Mouse (Mus musculus): ENCODE measurements around the gene Glis3.

Gene Glis3

GRCm38 (mm10) chr19:28333007-28333766, 346.7 kb downstream of the Glis3 start:
- DNase-seq (ENCODE audit: low spot score in 2 of 2), result no peak

DNA sequence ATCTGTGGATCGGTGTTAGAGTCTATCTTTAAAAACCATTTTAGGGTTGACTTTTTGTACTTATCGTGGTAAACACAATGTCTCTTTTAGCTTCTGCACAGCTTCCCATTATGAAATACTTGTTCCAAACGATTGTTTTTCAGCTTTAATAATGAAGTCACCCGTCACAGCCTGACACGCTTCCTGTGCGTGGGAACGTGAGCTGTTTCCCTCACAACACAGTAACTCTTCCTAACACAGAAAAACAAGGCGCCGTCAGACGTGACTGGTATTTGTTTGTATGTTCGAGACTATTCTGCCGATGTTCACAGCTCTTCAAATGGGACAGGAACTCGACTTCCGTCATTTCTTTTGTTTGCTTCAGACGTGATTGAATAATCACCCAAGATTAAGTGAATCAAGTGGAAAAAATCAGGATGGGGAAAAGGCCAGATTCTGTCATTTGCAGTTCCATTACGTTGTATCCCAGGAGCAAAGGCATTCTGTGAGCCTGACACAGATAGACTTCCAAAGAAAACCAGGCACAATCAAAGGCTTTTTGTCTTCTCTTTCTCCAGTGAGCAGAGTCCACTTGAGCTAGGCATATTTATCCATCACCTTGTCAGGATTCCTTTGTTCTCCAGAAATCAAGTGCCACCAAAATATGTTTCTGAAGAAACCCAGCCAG, 351.3 kb downstream of the Glis3 start:
- DNase-seq (ENCODE audit: low spot score in 2 of 2), result no peak

GRCm38 (mm10) chr19:28327536-28327935, 352.3 kb downstream of the Glis3 start:
- DNase-seq (ENCODE audit: low spot score in 2 of 2), result no peak

- no peak for DNase-seq (ENCODE audit: low spot score in 2 of 2)
These were observed 373.8 kb downstream of the Glis3 start for GRCm38 (mm10) chr19:28306036-28306435.

GRCm38 (mm10) chr19:28305510-28305909, 374.4 kb downstream of the Glis3 start:
- no peak for DNase-seq (ENCODE audit: low spot score in 2 of 2)

GRCm38 (mm10) chr19:28302831-28303242, 377.0 kb downstream of the Glis3 start:
- no peak for DNase-seq (ENCODE audit: low spot score in 2 of 2)

DNA sequence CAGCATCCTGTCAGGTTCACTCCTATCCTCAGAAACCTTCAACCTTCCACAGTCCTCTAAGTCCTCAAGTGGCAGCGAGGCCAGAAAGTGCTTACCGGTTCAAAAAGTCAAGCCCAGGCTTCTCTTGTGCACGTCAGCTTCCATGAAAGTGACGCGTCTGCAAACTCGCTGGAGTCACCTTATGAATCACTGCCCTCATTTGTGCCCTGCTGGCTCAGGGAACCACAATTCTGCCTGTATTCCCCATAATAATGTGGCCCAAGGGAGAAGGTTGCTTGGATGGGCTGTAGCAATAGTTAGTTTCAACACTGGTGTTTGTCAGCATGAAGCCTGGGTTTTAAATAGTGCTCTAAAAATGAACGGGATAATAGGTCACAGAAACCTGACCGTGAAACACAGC, 379.7 kb downstream of the Glis3 start:
- DNase-seq (ENCODE audit: low spot score in 2 of 2), result no peak

- peak in 1 of 2 experiments; percentile 2 for DNase-seq (ENCODE audit: low spot score in 2 of 2)
These were observed 380.6 kb downstream of the Glis3 start for GRCm38 (mm10) chr19:28299211-28299775.

DNA sequence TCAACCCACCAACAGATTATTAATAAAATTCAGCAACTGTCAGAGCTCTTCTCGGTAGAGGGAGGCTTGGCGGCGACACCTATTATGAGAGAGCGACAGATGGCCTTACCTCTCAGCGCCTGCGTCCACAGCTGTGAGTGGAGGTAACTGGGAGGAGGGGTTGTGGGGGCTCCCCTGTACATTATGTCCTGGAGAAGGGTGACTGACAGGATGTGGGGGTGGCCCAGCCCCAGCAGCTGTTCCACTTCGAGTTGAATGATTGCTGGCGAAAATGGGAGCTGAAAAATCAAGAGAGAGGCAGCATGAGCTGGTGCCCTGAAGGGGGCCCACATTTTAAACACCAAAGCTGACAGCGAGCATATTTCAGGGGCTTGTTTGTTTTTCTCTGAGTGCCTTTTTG, 381.2 kb downstream of the Glis3 start:
- no peak for DNase-seq (ENCODE audit: low spot score in 2 of 2)

DNA sequence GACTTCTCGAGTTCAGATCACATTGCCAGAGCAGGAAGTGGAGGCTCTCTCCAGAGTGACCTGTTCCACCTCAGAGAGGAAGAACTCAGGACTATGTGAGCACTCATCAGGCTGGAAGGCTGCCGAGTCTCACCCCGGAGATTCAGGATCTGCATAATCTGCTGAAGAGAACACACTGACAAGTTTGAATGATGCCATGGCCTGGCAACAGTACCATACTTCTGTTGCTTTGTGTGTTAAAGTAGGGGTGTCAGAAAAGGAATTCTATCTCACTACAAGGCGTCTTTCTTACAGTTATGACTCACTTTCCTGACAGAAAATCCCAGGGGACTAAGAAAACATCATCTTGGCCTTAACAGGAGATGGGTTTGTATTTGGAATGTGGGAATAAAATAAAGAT, 388.3 kb downstream of the Glis3 start:
- DNase-seq (ENCODE audit: low spot score in 2 of 2), result no peak

DNA sequence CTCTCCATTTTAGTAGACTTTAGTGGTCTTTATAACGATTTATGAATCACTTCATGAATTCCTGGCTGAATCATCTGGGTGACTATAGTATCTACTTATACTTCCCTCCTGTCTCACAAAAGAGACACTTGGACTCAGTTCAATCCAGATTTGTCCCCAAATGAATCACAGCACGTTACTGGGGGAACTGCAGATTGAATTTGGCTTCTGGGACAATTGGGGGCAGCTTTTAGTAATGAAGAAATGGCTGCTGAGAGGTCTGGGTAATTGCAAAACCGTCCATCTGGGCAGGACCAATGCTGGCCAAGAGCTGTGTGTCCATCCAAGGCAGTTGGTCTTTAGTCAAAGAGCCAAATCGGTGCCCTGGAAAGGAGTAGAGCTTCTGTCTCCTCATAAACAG, 390.4 kb downstream of the Glis3 start:
- no peak for DNase-seq (ENCODE audit: low spot score in 2 of 2)

DNA sequence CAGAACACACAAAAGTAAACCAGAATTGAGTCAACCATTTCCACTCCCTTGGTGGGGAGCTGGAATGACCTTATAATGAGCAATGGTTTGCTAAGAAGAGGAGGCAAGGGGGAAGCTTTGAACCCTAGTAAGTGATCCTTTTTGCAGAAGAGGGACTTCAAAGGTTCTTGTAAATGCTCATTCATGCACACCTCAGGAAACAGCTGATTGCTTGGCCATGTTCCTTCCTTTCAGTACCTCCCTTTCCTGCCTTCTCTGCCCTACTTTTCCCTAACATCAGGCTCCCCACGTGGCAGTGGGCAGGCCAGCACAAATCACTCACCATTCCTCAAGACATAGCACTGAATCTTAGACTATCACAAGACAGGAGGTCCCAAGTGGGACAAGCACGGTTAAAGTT, 392.4 kb downstream of the Glis3 start:
- DNase-seq (ENCODE audit: low spot score in 2 of 2), result no peak

- no peak for DNase-seq (ENCODE audit: low spot score in 2 of 2)
These were observed 395.7 kb downstream of the Glis3 start for GRCm38 (mm10) chr19:28284098-28284569.

DNA sequence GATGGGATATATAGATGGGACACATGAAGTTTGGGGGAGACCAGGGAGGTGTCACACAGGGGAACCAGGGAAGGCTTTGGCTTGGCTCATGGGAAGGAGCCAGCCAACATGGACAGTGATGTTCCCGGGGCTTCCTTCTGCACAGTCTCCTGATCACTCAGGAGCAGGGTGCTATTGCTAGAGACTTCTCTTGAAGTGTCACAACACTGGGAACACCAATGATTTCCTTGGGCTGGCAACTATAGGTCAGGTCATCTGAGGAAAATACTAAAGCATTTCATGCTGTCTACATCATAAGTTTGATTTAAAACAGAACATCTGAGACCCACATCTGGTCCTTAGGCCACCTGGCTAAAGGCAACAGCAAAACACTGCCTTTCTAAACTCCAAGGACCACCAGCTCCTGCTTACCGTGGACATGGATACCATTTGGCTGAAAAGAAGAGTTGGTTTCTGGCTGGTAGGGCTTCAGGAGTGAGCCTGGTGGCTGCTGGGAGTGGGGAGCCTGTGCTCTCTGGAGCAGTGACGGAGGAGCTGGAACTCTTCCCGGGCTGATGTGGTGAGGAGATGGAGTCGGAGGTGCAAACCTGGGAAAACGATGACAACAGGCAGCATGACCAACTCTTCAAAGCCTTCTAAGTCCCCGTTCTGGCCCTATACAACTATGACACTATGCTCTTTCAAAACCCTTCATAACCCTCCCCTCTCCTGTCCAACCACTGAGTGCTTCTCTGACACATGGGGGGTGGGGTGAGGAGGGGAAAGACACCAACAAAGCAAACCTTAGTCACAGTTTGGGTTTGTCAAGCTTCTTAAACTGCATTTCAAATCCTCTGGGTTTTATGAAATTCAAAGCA, 396.4 kb downstream of the Glis3 start:
- no peak for DNase-seq (ENCODE audit: low spot score in 2 of 2)

GRCm38 (mm10) chr19:28281405-28281804, 398.5 kb downstream of the Glis3 start:
- DNase-seq (ENCODE audit: low spot score in 2 of 2), result no peak

DNA sequence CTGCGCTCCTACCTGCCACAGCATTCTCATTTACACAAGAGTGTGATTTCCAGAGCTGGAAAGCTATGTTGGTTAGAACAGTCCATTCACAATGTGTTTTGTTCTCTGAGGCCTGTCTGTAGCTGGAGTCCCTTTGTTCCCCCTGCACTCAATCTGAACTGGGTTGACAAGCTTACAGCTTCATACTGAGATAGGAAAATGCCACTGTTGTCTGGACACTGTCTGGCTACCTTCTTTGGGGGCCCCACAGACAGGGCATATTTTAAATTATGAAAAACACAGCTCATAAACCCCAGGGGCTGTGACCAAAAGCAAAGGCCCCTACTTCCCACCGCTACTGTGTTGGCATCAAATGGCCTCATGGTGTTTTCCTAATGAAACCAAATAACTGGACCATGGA, 402.8 kb downstream of the Glis3 start:
- no peak for DNase-seq (ENCODE audit: low spot score in 2 of 2)

DNA sequence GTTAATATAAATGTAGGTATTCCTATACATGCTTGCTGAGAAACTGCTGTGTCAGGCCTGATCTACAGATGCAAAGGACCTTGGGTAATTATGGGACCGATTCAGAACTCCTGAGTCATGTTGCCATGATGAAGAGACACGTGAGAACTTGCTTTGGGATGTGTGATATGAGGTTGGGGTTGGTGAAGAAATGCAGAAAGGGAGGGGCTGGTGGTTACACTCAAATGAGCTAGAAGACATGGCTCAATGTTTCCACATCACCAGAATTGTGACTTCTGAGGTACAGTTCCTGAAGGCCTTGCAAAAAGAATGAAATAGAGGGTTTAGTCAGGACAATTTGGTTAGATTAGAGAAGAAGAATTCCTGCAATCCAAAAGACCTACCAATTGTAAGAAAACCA, 405.4 kb downstream of the Glis3 start:
- no peak for DNase-seq (ENCODE audit: low spot score in 2 of 2)

DNA sequence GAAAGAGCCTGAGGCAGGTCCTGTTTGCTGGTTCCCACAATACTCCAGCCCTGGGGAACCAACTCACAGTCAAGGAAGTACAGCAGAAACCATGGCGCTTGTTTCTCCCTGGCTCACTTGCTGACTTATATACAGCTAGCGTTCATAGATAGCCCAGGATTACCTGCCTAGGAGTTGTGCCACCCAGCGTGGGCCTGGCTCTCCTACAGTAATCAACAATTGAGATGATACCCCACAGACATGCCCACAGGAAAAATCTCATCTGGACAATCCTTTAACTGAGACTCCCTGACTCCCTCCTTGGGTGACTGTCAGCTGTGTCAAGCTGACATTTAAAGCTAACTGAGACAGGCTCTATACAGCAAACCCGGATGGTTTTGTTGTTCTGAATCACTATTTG, 405.9 kb downstream of the Glis3 start:
- no peak for DNase-seq (ENCODE audit: low spot score in 2 of 2)

DNA sequence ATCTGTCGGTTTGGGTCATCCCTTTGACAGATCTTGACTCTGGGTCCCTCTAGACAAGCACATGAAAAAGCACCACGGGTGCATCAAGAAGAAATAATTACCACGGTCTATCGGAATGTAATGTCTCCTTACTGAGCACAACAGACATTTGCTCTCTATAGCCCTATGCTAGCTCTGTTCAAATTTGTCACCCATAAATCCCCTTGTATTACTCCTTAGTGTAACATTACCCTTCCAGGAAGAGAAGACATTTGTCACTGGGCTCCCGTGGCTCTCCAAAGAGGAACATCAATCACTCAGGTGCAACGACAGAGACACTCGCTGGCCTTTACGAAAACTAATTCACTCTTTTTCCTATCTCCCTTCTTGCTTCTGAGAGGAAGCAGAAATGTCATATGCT, 413.0 kb downstream of the Glis3 start:
- no peak for DNase-seq (ENCODE audit: low spot score in 2 of 2)

DNA sequence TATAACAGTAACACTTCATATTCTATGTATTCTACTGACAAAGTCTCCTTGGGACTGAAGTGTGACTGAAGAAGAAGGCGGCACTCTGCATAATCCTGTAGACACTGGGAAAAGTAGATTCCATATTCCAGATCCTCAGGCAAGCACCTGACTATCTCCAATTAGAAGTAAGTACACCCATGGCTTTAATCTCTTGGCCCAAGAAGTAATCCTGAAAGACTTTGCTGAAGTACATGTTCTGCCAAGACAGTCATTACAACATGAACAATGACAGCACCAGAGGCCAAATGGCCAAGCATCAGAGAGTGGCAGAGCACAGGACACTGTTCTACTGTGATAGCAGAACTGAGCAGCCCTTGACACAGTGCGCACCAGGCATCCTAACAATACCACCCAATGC, 414.1 kb downstream of the Glis3 start:
- DNase-seq (ENCODE audit: low spot score in 2 of 2), result no peak

DNA sequence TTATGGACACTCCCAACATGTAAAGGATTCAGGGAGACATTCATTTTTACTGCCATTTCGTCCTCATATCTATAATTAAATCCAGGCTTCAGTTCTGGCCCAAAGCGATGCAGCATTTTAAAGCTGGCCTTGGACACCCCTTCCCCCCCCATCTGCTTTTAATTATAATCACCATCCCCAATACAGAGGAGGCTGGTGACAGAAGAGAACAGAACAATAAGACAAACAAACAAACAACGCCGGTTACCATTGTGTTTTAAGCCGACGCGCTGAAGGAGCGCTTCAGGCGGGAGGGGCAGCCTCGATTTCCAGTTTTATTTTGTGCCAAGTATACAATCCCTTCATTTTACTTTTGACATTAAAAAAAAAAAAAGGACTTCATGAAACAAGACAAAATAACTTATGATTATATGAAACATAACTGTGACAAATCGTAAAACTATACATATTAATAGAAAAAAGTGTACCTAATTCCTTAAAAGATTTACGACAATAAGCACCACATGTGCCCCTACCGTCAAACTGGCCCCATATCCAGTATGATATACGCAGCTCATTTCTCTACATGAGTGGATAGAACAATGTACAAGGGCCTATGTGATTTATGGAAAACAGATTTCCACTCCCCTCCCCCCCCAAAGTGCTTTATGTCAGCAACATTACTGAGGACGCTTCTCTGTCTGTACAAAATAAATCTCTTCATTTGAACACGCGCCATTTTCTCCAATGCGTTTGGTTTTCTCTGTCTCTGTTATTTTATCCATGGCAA, 420.8 kb downstream of the Glis3 start:
- no peak for DNase-seq (ENCODE audit: low spot score in 2 of 2)

Data from urinary bladder, adult 18-20 months (tissue).